17 mouse cellular contexts compared by ENCODE assay signal in the genomic region with DNA sequence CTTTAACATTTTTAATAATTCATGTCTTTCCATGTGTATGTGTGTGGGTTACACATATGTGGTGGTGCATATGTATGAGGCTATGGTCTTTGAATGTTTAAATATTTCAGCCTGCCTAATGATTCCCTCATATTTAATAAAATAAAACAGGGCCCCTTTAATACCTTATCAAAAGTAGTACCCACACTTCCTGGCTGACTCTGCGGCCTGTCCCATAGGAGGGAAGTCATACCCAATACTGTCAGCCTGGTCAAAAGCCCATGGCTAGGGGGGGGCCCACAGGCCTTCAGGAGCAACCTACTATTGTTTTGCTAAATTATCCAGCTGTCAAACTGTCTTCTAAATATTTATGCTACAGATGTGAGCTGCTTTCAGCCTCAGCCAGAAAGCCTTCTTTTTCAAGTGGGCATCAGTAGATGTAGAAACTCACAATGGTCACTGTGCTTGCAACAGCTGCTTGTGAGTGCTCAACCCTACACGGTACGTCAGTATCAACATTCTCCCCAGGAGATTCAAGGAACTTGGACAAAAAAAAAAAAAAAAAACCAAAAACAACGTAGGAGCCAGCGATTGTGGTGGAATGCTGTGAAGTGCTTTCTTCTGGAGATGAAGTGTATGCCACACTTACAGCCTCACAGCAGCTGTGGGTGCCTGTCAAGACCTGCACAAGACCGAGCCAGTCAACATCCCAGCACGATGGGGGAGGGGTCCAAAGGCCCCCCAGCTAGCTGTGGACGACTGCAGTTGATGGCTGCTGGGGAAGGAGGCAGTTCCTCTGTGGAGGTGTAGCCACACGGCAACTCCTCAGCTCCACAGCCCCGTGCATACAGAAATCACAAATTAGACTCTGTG. TPM values are rescaled to one million over a fixed set of nuclear protein-coding genes. Genes with fewer than 3 reads are reported as not detected.
"Had no signal": no experiment of that assay in that cellular context is flagged by ENCODE, and none has a peak within 500 bp of the region (broad histone marks: within the 10 kb centered on the region; RNA-seq: fewer than 3 reads in every experiment).

No protein-coding gene starts in this region.

- H3K27me3 ChIP-seq: midbrain, embryonic 13.5 days; neural tube, embryonic 15.5 days had no signal

- ATAC-seq: inflammation-experienced regulatory T-cells, adult 6 months; intestine, postnatal 0 days; midbrain, embryonic 13.5 days had no signal

- DNase-seq: kidney, adult 9 months; kidney, postnatal 36 days; layer of hippocampus, adult 9-11 months; layer of hippocampus, postnatal 36 days; liver; lung, adult 18-20 months; right cerebral cortex, adult 18-20 months; right cerebral cortex, postnatal 25 days; thymus, adult 18-20 months; thymus, postnatal 14 days had no signal

- H3K4me3 ChIP-seq: midbrain, embryonic 13.5 days; neural tube, embryonic 15.5 days had no signal

- H3K4me1 ChIP-seq: neural tube, embryonic 15.5 days had no signal

- H3K4me2 ChIP-seq: midbrain, embryonic 13.5 days; neural tube, embryonic 15.5 days had no signal

- H3K27ac ChIP-seq: kidney, postnatal 0 days; liver, embryonic 14.5 days; midbrain, embryonic 13.5 days; neural tube, embryonic 15.5 days; stomach, postnatal 0 days had no signal

- H3K9me3 ChIP-seq: midbrain, embryonic 13.5 days; neural tube, embryonic 15.5 days had no signal

- H3K9ac ChIP-seq: liver, embryonic 14.5 days; midbrain, embryonic 13.5 days; neural tube, embryonic 15.5 days had no signal

RNA-seq across cellular contexts. Expression of a gene that starts 45.9 kb away (rescaled TPM):
- polyA plus RNA-seq: inflammation-experienced regulatory T-cells, adult 6 months had no signal
